Mouse (Mus musculus): ENCODE data around the gene Cmya5. TPM values are rescaled to one million over a fixed set of nuclear protein-coding genes. Genes with fewer than 3 reads are reported as not detected.

The Cmya5 gene
- polyA plus RNA-seq, 1 experiment from 2014 or later = 0.21 TPM

- no peak overlapping the region for H3K4me3 ChIP-seq (ENCODE audit: low read length)
- H3K4me2 ChIP-seq (ENCODE audit: low read length) = no peak overlapping the region
- ATAC-seq = no peak
- H3K9ac ChIP-seq (ENCODE audit: low read depth, low read length) = no peak overlapping the region
- H3K4me1 ChIP-seq (ENCODE audit: control insufficient read depth, insufficient read depth, low read depth, low read length) = no peaks in the 10 kb centered on the region
- H3K9me3 ChIP-seq (ENCODE audit: control insufficient read depth, low read length) = no peaks in the 10 kb centered on the region
- no peaks in the 10 kb centered on the region for H3K27me3 ChIP-seq (replicated peaks; ENCODE audit: control insufficient read depth, insufficient read depth, low read length)
- no peaks in the 10 kb centered on the region for H3K36me3 ChIP-seq (ENCODE audit: control insufficient read depth, insufficient read depth, low read length)
- no peak overlapping the region for H3K27ac ChIP-seq (ENCODE audit: low read depth, low read length)
Observed at GRCm38 (mm10) chr13:92994743-92995142, 149.8 kb downstream of the Cmya5 start.

DNA sequence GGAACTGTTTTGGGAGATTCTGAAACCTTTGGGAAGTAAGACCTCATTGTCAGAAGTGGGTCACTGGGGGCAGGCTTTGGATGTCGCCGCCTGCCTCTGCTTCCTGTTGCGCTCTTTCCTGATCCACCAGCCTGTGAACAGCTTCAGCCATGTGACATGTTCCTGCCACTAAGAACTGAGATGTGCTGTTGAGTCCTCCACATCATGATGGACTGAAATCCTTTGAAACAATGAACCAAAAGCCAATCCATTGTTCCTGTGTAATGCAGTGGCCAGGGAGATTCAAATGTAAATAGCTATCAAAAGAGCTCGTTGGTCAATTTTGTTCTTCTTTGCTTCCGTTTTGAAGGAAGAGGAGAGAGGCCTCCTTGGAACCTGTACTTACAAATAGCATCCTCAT, 151.7 kb downstream of the Cmya5 start:
- H3K4me2 ChIP-seq (ENCODE audit: low read length) = no peak overlapping the region
- H3K9me3 ChIP-seq (ENCODE audit: control insufficient read depth, low read length) = no peaks in the 10 kb centered on the region
- WGBS = 81% methylated on average over 5 of the region's 5 CpGs
- no peaks in the 10 kb centered on the region for H3K36me3 ChIP-seq (ENCODE audit: control insufficient read depth, insufficient read depth, low read length)
- no peak overlapping the region for H3K9ac ChIP-seq (ENCODE audit: low read depth, low read length)
- no peaks in the 10 kb centered on the region for H3K27me3 ChIP-seq (replicated peaks; ENCODE audit: control insufficient read depth, insufficient read depth, low read length)
- no peak overlapping the region for H3K27ac ChIP-seq (ENCODE audit: low read depth, low read length)
- H3K4me3 ChIP-seq (ENCODE audit: low read length) = no peak overlapping the region
- H3K4me1 ChIP-seq (ENCODE audit: control insufficient read depth, insufficient read depth, low read depth, low read length) = no peaks in the 10 kb centered on the region
- no peak for ATAC-seq

Other genes starting within 250 kb of the Cmya5 start
- gene Tent2, start 47.7 kb upstream of the Cmya5 start, polyA plus RNA-seq (2015; fragmentation: Nextera tagmentation; extraction: Ambion mirVana) = 30.6 and 35.5 TPM in 2 replicates
- 9.4 and 9.6 TPM in 2 replicates for gene Homer1, start 154.9 kb upstream of the Cmya5 start, polyA plus RNA-seq (2015; fragmentation: Nextera tagmentation; extraction: Ambion mirVana)

Data from hindbrain, embryonic 16.5 days (tissue).